Mouse (Mus musculus): Measurements from ENCODE around the gene Itfg1. TPM values are rescaled to one million over a fixed set of nuclear protein-coding genes. Genes with fewer than 3 reads are reported as not detected.

Gene Itfg1
- polyA plus RNA-seq, 1 experiment from 2014 or later, result 222 TPM

GRCm38 (mm10) chr8:85787909-85788308, 52.8 kb downstream of the Itfg1 start:
- no peaks in the 10 kb centered on the region for H3K9me3 ChIP-seq (replicated peaks; ENCODE audit: control insufficient read depth, low read length, poor library complexity, severe bottlenecking)
- no peaks in the 10 kb centered on the region for H3K36me3 ChIP-seq (ENCODE audit: control insufficient read depth, insufficient read depth, low read length)
- no peak overlapping the region for H3K4me3 ChIP-seq (ENCODE audit: low read depth, low read length)
- WGBS, result 100% methylated on average over 3 of the region's 4 CpGs
- H3K4me2 ChIP-seq (ENCODE audit: low read length), result no peak overlapping the region
- H3K4me1 ChIP-seq (ENCODE audit: control insufficient read depth, insufficient read depth, low read length), result no peaks in the 10 kb centered on the region
- H3K27me3 ChIP-seq (ENCODE audit: control insufficient read depth, insufficient read depth, low read depth, low read length), result no peaks in the 10 kb centered on the region
- no peak for ATAC-seq
- no peak overlapping the region for H3K27ac ChIP-seq (ENCODE audit: low read length)
- H3K9ac ChIP-seq (ENCODE audit: low read depth, low read length), result no peak overlapping the region

GRCm38 (mm10) chr8:85785506-85785905, 55.2 kb downstream of the Itfg1 start:
- no peak overlapping the region for H3K4me3 ChIP-seq (ENCODE audit: low read depth, low read length)
- H3K27ac ChIP-seq (ENCODE audit: low read length), result no peak overlapping the region
- WGBS, result 80% methylated on average over 1 of the region's 1 CpGs
- no peak for ATAC-seq
- H3K4me2 ChIP-seq (ENCODE audit: low read length), result no peak overlapping the region
- no peaks in the 10 kb centered on the region for H3K27me3 ChIP-seq (ENCODE audit: control insufficient read depth, insufficient read depth, low read depth, low read length)
- no peaks in the 10 kb centered on the region for H3K4me1 ChIP-seq (ENCODE audit: control insufficient read depth, insufficient read depth, low read length)
- H3K9me3 ChIP-seq (replicated peaks; ENCODE audit: control insufficient read depth, low read length, poor library complexity, severe bottlenecking), result no peaks in the 10 kb centered on the region
- H3K9ac ChIP-seq (ENCODE audit: low read depth, low read length), result no peak overlapping the region
- H3K36me3 ChIP-seq (ENCODE audit: control insufficient read depth, insufficient read depth, low read length), result no peaks in the 10 kb centered on the region

GRCm38 (mm10) chr8:85783871-85784270, 56.9 kb downstream of the Itfg1 start:
- H3K27ac ChIP-seq (ENCODE audit: low read length), result no peak overlapping the region

GRCm38 (mm10) chr8:85780091-85780490, 60.6 kb downstream of the Itfg1 start:
- no peaks in the 10 kb centered on the region for H3K9me3 ChIP-seq (replicated peaks; ENCODE audit: control insufficient read depth, low read length, poor library complexity, severe bottlenecking)
- no peaks in the 10 kb centered on the region for H3K4me1 ChIP-seq (ENCODE audit: control insufficient read depth, insufficient read depth, low read length)
- 66% methylated on average over 3 of the region's 3 CpGs for WGBS
- H3K4me2 ChIP-seq (ENCODE audit: low read length), result no peak overlapping the region
- H3K9ac ChIP-seq (ENCODE audit: low read depth, low read length), result no peak overlapping the region
- no peak overlapping the region for H3K4me3 ChIP-seq (ENCODE audit: low read depth, low read length)
- H3K36me3 ChIP-seq (ENCODE audit: control insufficient read depth, insufficient read depth, low read length), result peaks cover 3% of the 10 kb centered on the region; the same call in 1 of the 2 replicates
- ATAC-seq, result no peak
- no peak overlapping the region for H3K27ac ChIP-seq (ENCODE audit: low read length)
- no peaks in the 10 kb centered on the region for H3K27me3 ChIP-seq (ENCODE audit: control insufficient read depth, insufficient read depth, low read depth, low read length)

More at GRCm38 (mm10) chr8:85783871-85784270, 56.9 kb downstream of the Itfg1 start:
- H3K4me2 ChIP-seq (ENCODE audit: low read length), result no peak overlapping the region
- no peaks in the 10 kb centered on the region for H3K4me1 ChIP-seq (ENCODE audit: control insufficient read depth, insufficient read depth, low read length)
- H3K4me3 ChIP-seq (ENCODE audit: low read depth, low read length), result no peak overlapping the region
- no peaks in the 10 kb centered on the region for H3K36me3 ChIP-seq (ENCODE audit: control insufficient read depth, insufficient read depth, low read length)
- H3K9me3 ChIP-seq (replicated peaks; ENCODE audit: control insufficient read depth, low read length, poor library complexity, severe bottlenecking), result no peaks in the 10 kb centered on the region
- WGBS, result 95% methylated on average over 1 of the region's 1 CpGs
- H3K9ac ChIP-seq (ENCODE audit: low read depth, low read length), result no peak overlapping the region
- no peaks in the 10 kb centered on the region for H3K27me3 ChIP-seq (ENCODE audit: control insufficient read depth, insufficient read depth, low read depth, low read length)
- ATAC-seq, result no peak

GRCm38 (mm10) chr8:85745053-85745452, 95.7 kb downstream of the Itfg1 start:
- Histone ChIP-seq H3K4me2 (ENCODE audit: low read length) (no peak overlapping the region), H3K9me3 (replicated peaks; ENCODE audit: control insufficient read depth, low read length, poor library complexity, severe bottlenecking) (no peaks in the 10 kb centered on the region), H3K27ac (ENCODE audit: low read length) (no peak overlapping the region), H3K4me3 (ENCODE audit: low read depth, low read length) (no peak overlapping the region), H3K36me3 (ENCODE audit: control insufficient read depth, insufficient read depth, low read length) (no peaks in the 10 kb centered on the region), H3K4me1 (ENCODE audit: control insufficient read depth, insufficient read depth, low read length) (no peaks in the 10 kb centered on the region), H3K27me3 (ENCODE audit: control insufficient read depth, insufficient read depth, low read depth, low read length) (no peaks in the 10 kb centered on the region), H3K9ac (ENCODE audit: low read depth, low read length) (no peak overlapping the region)
- no peak for ATAC-seq
- WGBS, result 98% methylated on average over 2 of the region's 2 CpGs

- no peak for ATAC-seq
- WGBS, result 93% methylated on average over 3 of the region's 3 CpGs
- Histone ChIP-seq H3K9me3 (replicated peaks; ENCODE audit: control insufficient read depth, low read length, poor library complexity, severe bottlenecking) (no peaks in the 10 kb centered on the region), H3K4me2 (ENCODE audit: low read length) (no peak overlapping the region), H3K36me3 (ENCODE audit: control insufficient read depth, insufficient read depth, low read length) (peaks cover 9% of the 10 kb centered on the region; the same call in 1 of the 2 replicates), H3K27ac (ENCODE audit: low read length) (no peak overlapping the region), H3K4me1 (ENCODE audit: control insufficient read depth, insufficient read depth, low read length) (no peaks in the 10 kb centered on the region), H3K27me3 (ENCODE audit: control insufficient read depth, insufficient read depth, low read depth, low read length) (no peaks in the 10 kb centered on the region), H3K4me3 (ENCODE audit: low read depth, low read length) (no peak overlapping the region), H3K9ac (ENCODE audit: low read depth, low read length) (no peak overlapping the region)
Measured at GRCm38 (mm10) chr8:85730545-85730944, 110.2 kb downstream of the Itfg1 start.

- H3K4me3 ChIP-seq (ENCODE audit: low read depth, low read length), result no peak overlapping the region
- no peak overlapping the region for H3K27ac ChIP-seq (ENCODE audit: low read length)
- no peak overlapping the region for H3K4me2 ChIP-seq (ENCODE audit: low read length)
- ATAC-seq, result no peak
- H3K9ac ChIP-seq (ENCODE audit: low read depth, low read length), result no peak overlapping the region
- H3K27me3 ChIP-seq (ENCODE audit: control insufficient read depth, insufficient read depth, low read depth, low read length), result no peaks in the 10 kb centered on the region
- WGBS, result 87% methylated on average over 5 of the region's 5 CpGs
- no peaks in the 10 kb centered on the region for H3K4me1 ChIP-seq (ENCODE audit: control insufficient read depth, insufficient read depth, low read length)
- peaks cover 8% of the 10 kb centered on the region for H3K36me3 ChIP-seq (ENCODE audit: control insufficient read depth, insufficient read depth, low read length)
- H3K9me3 ChIP-seq (replicated peaks; ENCODE audit: control insufficient read depth, low read length, poor library complexity, severe bottlenecking), result no peaks in the 10 kb centered on the region
Measured at GRCm38 (mm10) chr8:85717271-85717670, 123.5 kb downstream of the Itfg1 start.

- no peaks in the 10 kb centered on the region for H3K9me3 ChIP-seq (replicated peaks; ENCODE audit: control insufficient read depth, low read length, poor library complexity, severe bottlenecking)
- H3K4me2 ChIP-seq (ENCODE audit: low read length), result no peak overlapping the region
- H3K4me3 ChIP-seq (ENCODE audit: low read depth, low read length), result no peak overlapping the region
- H3K4me1 ChIP-seq (ENCODE audit: control insufficient read depth, insufficient read depth, low read length), result no peaks in the 10 kb centered on the region
- H3K9ac ChIP-seq (ENCODE audit: low read depth, low read length), result no peak overlapping the region
- no peak for ATAC-seq
- peaks cover 6% of the 10 kb centered on the region for H3K36me3 ChIP-seq (ENCODE audit: control insufficient read depth, insufficient read depth, low read length)
- H3K27ac ChIP-seq (ENCODE audit: low read length), result no peak overlapping the region
- H3K27me3 ChIP-seq (ENCODE audit: control insufficient read depth, insufficient read depth, low read depth, low read length), result no peaks in the 10 kb centered on the region
- 93% methylated on average over 4 of the region's 4 CpGs for WGBS
Measured at GRCm38 (mm10) chr8:85716696-85717095, 124.0 kb downstream of the Itfg1 start.

- no peak overlapping the region for H3K4me2 ChIP-seq (ENCODE audit: low read length)
- no peaks in the 10 kb centered on the region; the same call in 1 of the 2 replicates for H3K27me3 ChIP-seq (ENCODE audit: control insufficient read depth, insufficient read depth, low read depth, low read length)
- H3K36me3 ChIP-seq (ENCODE audit: control insufficient read depth, insufficient read depth, low read length), result no peaks in the 10 kb centered on the region
- H3K4me3 ChIP-seq (ENCODE audit: low read depth, low read length), result no peak overlapping the region
- no peak for ATAC-seq
- H3K27ac ChIP-seq (ENCODE audit: low read length), result no peak overlapping the region
- H3K9ac ChIP-seq (ENCODE audit: low read depth, low read length), result no peak overlapping the region
- no peaks in the 10 kb centered on the region for H3K9me3 ChIP-seq (replicated peaks; ENCODE audit: control insufficient read depth, low read length, poor library complexity, severe bottlenecking)
- WGBS, result 73% methylated on average over 2 of the region's 2 CpGs
- no peaks in the 10 kb centered on the region for H3K4me1 ChIP-seq (ENCODE audit: control insufficient read depth, insufficient read depth, low read length)
Measured at GRCm38 (mm10) chr8:85706988-85707387, 133.7 kb downstream of the Itfg1 start.

All from midbrain, embryonic 16.5 days (tissue).